Mouse (Mus musculus) heart, embryonic 13.5 days (tissue): Measurements from ENCODE around the gene Otub2. TPM values are rescaled to one million over a fixed set of nuclear protein-coding genes. Genes with fewer than 3 reads are reported as not detected.

Experiments used
- ATAC-seq: fragments of 200-750 bp; cut with Nextera tagmentation; 2 replicates; pipeline ENCODE4 v1.8.0; 2017; ENCODE audit warnings: moderate TSS enrichment; ENCODE audit not compliant: insufficient number of reproducible peaks, low FRiP score, low TSS enrichment; ENCODE audit errors: extremely low read depth
- H3K27ac ChIP-seq: fragments of 300-500 bp; sonication (generic); replicated peaks from 2 replicates; pipeline ENCODE4 v1.5.1; 2015; ENCODE audit warnings: moderate library complexity, mild to moderate bottlenecking, inconsistent platforms
- H3K27me3 ChIP-seq: fragments of 300-500 bp; sonication (generic); replicated peaks from 2 replicates; pipeline ENCODE4 v1.6.1; 2015; ENCODE audit warnings: mild to moderate bottlenecking, inconsistent platforms
- H3K36me3 ChIP-seq: fragments of 300-500 bp; sonication (generic); 2 replicates; pipeline ENCODE4 v1.6.1; 2015; ENCODE audit warnings: mild to moderate bottlenecking, inconsistent platforms
- H3K4me1 ChIP-seq: fragments of 300-500 bp; sonication (generic); 2 replicates; pipeline ENCODE4 v1.6.1; 2015; ENCODE audit warnings: inconsistent platforms
- H3K4me2 ChIP-seq: fragments of 300-500 bp; sonication (generic); 2 replicates; pipeline ENCODE4 v1.6.1; 2015; ENCODE audit warnings: inconsistent platforms, mild to moderate bottlenecking, moderate library complexity
- H3K4me3 ChIP-seq: fragments of 300-500 bp; sonication (generic); 2 replicates; pipeline ENCODE4 v1.5.1; 2015; ENCODE audit warnings: moderate library complexity, mild to moderate bottlenecking, inconsistent platforms
- H3K9ac ChIP-seq: fragments of 300-500 bp; sonication (generic); 2 replicates; pipeline ENCODE4 v1.6.1; 2015; ENCODE audit warnings: inconsistent platforms, mild to moderate bottlenecking, moderate library complexity
- H3K9me3 ChIP-seq: fragments of 300-500 bp; sonication (generic); 2 replicates; pipeline ENCODE4 v1.6.1; 2016; ENCODE audit warnings: inconsistent platforms
- WGBS: fragments of 180-500 bp; shearing (Covaris S2); methylation state at CpG from one replicate; pipeline ENCODE4 v1.1.7; 2015; ENCODE audit warnings: mixed read lengths; 5-methylcytosine and 5-hydroxymethylcytosine counted together
- polyA plus RNA-seq: library from polyadenylated mRNA; unstranded; fragments of >200 nt; fragmentation: Nextera tagmentation; extraction: Ambion mirVana; gene quantifications from 2 replicates; pipeline ENCODE4 v1.2.1, GENCODE M21; 2015

Otub2 gene
- polyA plus RNA-seq, 1 experiment from 2014 or later, result 13.8 TPM

DNA sequence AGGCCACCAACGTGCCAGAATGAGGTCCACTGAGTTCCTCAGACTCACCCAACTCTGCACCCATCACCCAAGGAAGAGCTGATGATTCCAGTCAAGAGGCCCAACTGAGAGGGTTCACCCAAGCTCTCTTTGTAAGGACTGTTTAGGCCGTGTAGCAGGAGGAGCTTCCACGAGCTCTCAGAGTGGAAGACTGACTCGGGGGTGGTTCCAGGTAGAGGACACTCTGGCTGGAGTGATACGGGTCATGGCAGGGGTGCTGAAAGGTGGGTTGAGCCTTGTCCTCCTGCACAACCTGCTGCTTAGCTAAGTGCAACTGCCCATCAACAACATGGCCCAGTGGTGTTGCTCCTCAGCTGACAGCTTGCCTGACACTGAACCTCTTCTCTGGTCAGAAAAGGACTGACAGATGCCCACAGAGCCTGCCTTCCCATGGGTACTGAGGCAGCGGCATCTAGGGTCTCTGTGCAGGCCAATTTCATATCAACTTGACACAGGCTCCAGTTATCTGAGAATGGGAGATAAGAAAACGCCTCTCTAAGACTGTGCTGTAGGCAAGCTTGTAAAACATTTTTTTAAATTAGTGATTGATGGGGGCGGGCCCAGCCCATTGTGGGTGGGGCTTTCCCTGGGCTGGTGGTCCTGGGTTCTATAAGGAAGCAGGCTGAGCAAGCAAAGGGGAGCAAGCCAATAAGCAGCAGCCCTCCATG, 14.8 kb upstream of the Otub2 start:
- WGBS, result 39% methylated on average over 8 of the region's 8 CpGs
- ATAC-seq, result no peak
- peaks cover 8% of the 10 kb centered on the region; the same call in 1 of the 2 replicates for H3K27me3 ChIP-seq
- H3K9me3 ChIP-seq, result no peaks in the 10 kb centered on the region
- peaks cover 19% of the 10 kb centered on the region for H3K4me1 ChIP-seq
- no peak overlapping the region for H3K27ac ChIP-seq
- H3K4me3 ChIP-seq, result no peak overlapping the region
- H3K4me2 ChIP-seq, result no peak overlapping the region
- H3K9ac ChIP-seq, result no peak overlapping the region
- H3K36me3 ChIP-seq, result no peaks in the 10 kb centered on the region

DNA sequence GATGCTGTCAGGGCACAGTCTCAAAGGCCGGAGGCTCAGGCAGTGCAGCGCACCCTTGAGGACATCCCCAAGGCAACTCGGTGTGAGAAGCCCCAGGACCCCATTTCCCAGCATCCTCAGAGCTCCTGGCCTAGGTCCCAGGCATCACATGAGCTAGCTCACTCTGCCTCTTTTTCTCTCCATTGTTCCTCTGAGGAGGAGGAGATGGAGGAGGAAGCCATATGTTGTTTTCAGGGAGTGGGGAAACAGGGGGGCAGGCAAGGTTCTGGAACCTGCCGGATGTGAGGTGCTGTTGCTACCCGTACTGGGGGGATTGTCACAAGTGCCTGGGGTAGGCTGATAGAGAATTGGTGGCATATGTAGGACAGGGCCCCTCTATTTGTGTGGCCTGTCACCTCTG, 12.4 kb upstream of the Otub2 start:
- H3K9ac ChIP-seq, result no peak overlapping the region
- no peaks in the 10 kb centered on the region for H3K27me3 ChIP-seq
- H3K27ac ChIP-seq, result no peak overlapping the region
- no peak for ATAC-seq
- H3K4me3 ChIP-seq, result no peak overlapping the region
- H3K9me3 ChIP-seq, result no peaks in the 10 kb centered on the region
- 66% methylated on average over 5 of the region's 5 CpGs for WGBS
- H3K36me3 ChIP-seq, result no peaks in the 10 kb centered on the region
- peaks cover 19% of the 10 kb centered on the region for H3K4me1 ChIP-seq
- H3K4me2 ChIP-seq, result no peak overlapping the region

DNA sequence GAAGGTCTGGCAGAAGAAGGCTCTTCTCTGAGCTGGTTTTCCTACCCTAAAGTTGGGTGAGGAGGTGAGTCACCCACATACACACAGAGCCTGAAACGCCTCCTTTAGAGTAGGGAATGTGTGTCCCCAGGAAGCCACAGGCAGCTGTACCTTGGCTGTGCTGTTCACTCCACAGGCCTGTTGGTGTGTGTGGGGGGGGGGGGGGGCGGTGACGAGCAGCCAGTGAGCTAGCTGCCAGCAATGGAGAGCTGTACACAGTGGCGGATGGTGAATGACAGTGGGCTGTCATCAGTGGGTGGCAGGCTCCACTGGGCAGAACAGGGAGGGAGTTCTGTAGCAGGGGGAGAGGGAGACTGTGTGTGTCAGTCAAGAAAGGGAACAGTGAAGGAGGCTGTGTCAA, 11.7 kb upstream of the Otub2 start:
- H3K36me3 ChIP-seq, result no peaks in the 10 kb centered on the region
- no peak overlapping the region for H3K27ac ChIP-seq
- no peak overlapping the region for H3K4me3 ChIP-seq
- WGBS, result 42% methylated on average over 4 of the region's 4 CpGs
- H3K4me2 ChIP-seq, result no peak overlapping the region
- no peaks in the 10 kb centered on the region for H3K27me3 ChIP-seq
- no peaks in the 10 kb centered on the region for H3K9me3 ChIP-seq
- peaks cover 19% of the 10 kb centered on the region for H3K4me1 ChIP-seq
- ATAC-seq, result no peak
- H3K9ac ChIP-seq, result no peak overlapping the region

DNA sequence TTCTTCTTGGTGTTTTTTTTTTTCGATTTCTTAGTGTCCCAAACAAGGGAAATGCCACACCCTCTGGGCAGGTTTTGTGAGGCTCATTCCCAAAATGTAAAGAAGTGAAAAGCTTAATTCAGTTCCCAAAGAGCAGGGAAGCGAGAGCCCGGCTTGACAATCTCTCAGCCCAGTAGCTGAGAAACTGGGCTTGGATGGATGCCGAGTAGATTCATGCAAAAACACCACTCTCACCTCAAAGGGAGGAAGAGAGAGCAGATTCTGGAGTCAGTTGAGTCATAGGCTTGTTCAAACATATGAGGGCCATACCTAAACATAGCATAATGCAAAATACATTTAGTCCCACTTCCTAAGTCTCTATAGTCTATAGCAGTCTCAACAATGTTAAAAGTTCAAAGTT, 8.3 kb upstream of the Otub2 start:
- no peak overlapping the region for H3K9ac ChIP-seq
- no peaks in the 10 kb centered on the region for H3K9me3 ChIP-seq
- WGBS, result 72% methylated on average over 4 of the region's 4 CpGs
- no peak for ATAC-seq
- no peaks in the 10 kb centered on the region for H3K36me3 ChIP-seq
- H3K27ac ChIP-seq, result no peak overlapping the region
- no peak overlapping the region for H3K4me3 ChIP-seq
- H3K4me2 ChIP-seq, result no peak overlapping the region
- H3K4me1 ChIP-seq, result peaks cover 13% of the 10 kb centered on the region
- H3K27me3 ChIP-seq, result no peaks in the 10 kb centered on the region

DNA sequence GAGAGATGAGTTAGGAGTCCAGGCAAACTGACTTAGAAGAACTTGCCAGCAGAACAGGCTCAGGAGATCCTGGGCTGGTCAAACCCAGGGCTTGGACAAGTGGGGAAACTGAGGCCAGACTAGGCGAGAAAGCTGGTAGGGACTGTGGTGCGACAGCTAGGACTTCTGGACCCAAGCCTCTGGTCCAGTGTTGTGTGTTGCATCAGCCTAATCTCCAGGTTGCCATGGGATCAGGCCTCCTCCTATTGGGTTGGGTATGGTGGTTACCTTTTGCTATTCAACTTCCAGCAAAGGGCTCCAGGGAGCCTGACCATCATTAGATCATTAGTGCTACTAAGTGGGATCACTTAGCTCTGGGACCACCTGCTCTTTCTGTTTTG, 856 bp downstream of the Otub2 start:
- Histone ChIP-seq H3K4me1 (peaks cover 53% of the 10 kb centered on the region), H3K9ac (peak overlapping the region; percentile 90), H3K4me3 (peak overlapping the region; percentile 73), H3K27me3 (no peaks in the 10 kb centered on the region), H3K9me3 (no peaks in the 10 kb centered on the region), H3K4me2 (peak overlapping the region; percentile 82), H3K27ac (peak overlapping the region; percentile 66), H3K36me3 (no peaks in the 10 kb centered on the region)
- 54% methylated on average over 2 of the region's 2 CpGs for WGBS
- ATAC-seq, result no peak

DNA sequence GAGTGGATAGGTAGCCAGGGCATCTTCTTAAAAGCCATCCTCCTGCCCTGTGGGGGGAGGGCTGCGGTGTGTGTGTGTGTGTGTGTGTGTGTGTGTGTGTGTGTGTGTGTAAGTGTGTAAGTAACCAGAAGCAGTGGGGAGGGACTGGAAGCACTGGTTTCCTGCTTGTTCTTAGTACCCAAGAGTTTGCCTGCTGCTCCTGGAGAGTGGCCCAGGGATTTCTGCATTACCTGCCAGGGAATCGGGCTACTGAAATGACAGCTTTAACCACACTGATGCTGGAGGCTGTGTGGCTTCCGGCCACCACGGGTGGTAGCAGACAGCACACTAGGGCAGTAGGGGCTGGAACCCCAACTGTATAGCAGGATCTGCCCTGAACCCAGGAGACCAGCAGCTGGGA, 1.5 kb downstream of the Otub2 start:
- ATAC-seq, result no peak
- Histone ChIP-seq H3K36me3 (no peaks in the 10 kb centered on the region), H3K9ac (peak overlapping the region; percentile 64), H3K27me3 (no peaks in the 10 kb centered on the region), H3K9me3 (no peaks in the 10 kb centered on the region), H3K4me1 (peaks cover 53% of the 10 kb centered on the region), H3K27ac (0 out of 2 replicates have a peak overlapping the region, but pooled peaks have one; percentile 73), H3K4me2 (peak overlapping the region; percentile 82), H3K4me3 (peak overlapping the region; percentile 73)
- WGBS, result 66% methylated on average over 4 of the region's 4 CpGs

DNA sequence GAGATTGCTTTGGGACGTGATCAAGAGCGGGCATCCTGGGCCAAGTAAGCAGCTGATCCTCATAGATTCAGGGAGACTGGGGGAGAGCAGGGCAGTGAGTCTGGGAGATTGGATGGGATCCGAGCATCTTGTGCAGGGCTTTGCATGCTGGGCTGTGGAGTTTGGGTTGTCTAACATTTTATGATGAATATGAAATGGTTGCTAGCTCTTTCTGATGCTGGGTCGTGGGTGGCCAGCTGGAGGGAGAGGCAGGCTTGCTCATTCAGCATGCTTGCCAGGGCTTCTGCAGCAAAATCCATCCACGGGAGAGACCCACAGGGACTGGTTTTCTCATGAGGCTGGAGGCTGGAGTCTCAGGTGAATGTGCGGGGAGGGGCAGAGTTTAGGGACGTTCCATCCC, 2.6 kb downstream of the Otub2 start:
- Histone ChIP-seq H3K36me3 (no peaks in the 10 kb centered on the region), H3K9ac (peak overlapping the region; percentile 64), H3K4me2 (peak overlapping the region; percentile 82), H3K9me3 (no peaks in the 10 kb centered on the region), H3K27me3 (no peaks in the 10 kb centered on the region), H3K4me1 (peaks cover 61% of the 10 kb centered on the region), H3K4me3 (peak overlapping the region; percentile 73), H3K27ac (peak overlapping the region; percentile 73)
- no peak for ATAC-seq
- WGBS, result 51% methylated on average over 7 of the region's 7 CpGs

DNA sequence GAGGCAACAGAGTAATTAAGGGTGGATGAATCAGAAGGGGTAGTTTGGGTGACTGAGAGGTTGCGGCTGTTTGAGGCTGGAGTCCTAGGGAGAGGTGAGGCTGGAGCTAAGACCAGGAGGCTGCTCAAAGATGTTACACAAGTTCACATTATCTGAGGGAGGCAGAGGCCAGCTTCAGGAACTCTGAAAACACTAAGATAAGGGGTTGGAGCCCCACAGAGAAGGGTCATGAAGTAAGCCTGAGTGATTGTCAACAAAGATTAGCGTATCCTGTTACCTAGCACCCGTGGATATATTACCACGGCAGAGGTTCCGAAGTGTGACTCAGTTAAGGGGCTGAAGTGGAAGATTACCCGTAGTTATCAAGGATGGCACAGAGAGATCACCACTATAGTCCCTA, 5.0 kb downstream of the Otub2 start:
- H3K27me3 ChIP-seq, result no peaks in the 10 kb centered on the region
- ATAC-seq, result no peak
- peak overlapping the region; percentile 31 for H3K4me2 ChIP-seq
- H3K27ac ChIP-seq, result peak overlapping the region; percentile 34
- 37% methylated on average over 6 of the region's 6 CpGs for WGBS
- peak overlapping the region; percentile 56 for H3K9ac ChIP-seq
- no peaks in the 10 kb centered on the region for H3K9me3 ChIP-seq
- no peaks in the 10 kb centered on the region for H3K36me3 ChIP-seq
- no peak overlapping the region for H3K4me3 ChIP-seq
- H3K4me1 ChIP-seq, result peaks cover 81% of the 10 kb centered on the region

DNA sequence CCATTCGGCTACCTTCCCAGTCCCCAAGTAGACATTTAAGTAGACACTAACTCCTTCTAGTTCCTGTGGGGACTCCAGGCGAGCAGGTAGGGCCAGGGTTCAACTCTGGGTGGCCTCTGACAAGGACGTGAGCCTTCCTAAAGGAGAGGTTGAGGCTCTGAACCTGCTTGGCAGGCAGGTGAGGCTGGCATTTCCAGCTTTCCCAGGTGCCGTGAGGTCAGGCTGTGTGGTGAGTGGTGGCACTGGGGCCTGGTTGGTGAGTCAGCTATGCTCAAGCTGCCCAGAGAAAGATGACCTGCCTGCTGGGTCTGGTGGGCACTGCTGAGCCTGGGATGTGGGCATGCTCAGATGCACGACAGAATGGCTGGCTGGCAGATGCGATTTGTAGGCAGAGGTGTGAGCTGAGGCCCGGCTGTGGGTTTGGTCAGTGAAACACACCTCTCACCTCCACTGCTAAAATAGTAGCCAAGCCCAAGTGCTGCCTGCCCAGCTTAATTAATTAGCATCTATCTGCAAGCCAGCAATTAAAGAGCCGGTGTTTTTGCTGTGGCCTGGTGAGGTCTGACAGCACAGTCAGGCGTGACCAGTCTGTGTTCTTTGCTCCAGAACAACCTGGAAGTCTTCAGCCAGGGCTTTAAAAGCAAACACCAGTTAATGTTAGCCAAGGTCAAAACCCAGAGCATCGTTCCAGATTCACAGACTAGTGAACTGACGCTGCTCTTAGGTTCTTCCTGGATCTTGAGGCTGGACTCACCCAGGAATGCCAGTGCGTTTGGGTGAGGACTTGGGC, 7.2 kb downstream of the Otub2 start:
- H3K9me3 ChIP-seq, result no peaks in the 10 kb centered on the region
- peaks cover 63% of the 10 kb centered on the region for H3K4me1 ChIP-seq
- H3K9ac ChIP-seq, result peak overlapping the region; percentile 29; the same call in 1 of the 2 replicates
- no peaks in the 10 kb centered on the region for H3K27me3 ChIP-seq
- no peak overlapping the region for H3K4me3 ChIP-seq
- WGBS, result 67% methylated on average over 12 of the region's 12 CpGs
- peaks cover 5% of the 10 kb centered on the region for H3K36me3 ChIP-seq
- no peak for ATAC-seq
- no peak overlapping the region for H3K27ac ChIP-seq
- H3K4me2 ChIP-seq, result no peak overlapping the region

DNA sequence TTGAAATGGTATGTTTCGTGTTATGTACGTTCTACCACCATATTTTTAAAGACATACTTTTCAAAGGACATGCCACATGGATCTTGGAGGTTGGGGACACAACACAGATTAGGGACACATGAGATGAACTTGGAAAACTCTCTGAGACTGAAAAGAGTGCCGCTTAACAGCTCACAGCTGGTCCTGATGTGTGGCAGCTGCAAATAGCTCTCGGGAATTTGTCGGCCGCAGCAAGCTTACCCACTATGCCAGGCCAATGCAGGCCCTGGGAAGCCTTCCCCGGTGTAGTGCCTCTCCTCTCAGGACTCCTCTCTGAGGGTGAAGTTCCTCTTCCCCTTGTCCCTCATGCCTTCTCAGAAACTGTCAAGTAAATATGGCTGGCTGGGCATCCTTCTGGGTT, 8.3 kb downstream of the Otub2 start:
- H3K4me2 ChIP-seq, result no peak overlapping the region
- no peak for ATAC-seq
- no peaks in the 10 kb centered on the region for H3K9me3 ChIP-seq
- H3K4me1 ChIP-seq, result peaks cover 52% of the 10 kb centered on the region
- peaks cover 14% of the 10 kb centered on the region for H3K36me3 ChIP-seq
- H3K4me3 ChIP-seq, result no peak overlapping the region
- H3K9ac ChIP-seq, result no peak overlapping the region; the same call in 1 of the 2 replicates
- H3K27ac ChIP-seq, result no peak overlapping the region
- no peaks in the 10 kb centered on the region for H3K27me3 ChIP-seq
- 58% methylated on average over 7 of the region's 7 CpGs for WGBS

DNA sequence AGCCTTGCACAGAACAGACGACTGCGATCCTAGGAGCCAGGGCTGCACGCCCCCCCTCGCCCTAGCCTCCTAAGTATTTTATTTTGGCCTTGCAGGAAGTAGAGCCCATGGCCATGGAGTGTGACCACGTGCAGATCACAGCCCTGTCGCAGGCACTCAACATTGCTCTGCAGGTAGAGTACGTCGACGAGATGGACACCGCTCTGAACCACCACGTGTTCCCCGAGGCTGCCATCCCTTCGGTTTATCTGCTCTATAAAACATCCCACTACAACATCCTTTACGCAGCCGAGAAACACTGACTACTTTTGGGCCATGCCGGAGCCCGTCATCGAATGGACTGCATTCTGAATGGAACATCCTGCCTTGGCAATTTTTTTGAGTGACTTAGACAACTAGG, 15.6 kb downstream of the Otub2 start:
- Histone ChIP-seq H3K9me3 (no peaks in the 10 kb centered on the region), H3K27ac (no peak overlapping the region), H3K4me2 (no peak overlapping the region), H3K9ac (no peak overlapping the region), H3K4me3 (no peak overlapping the region), H3K4me1 (no peaks in the 10 kb centered on the region), H3K36me3 (peaks cover 88% of the 10 kb centered on the region), H3K27me3 (no peaks in the 10 kb centered on the region)
- ATAC-seq, result no peak
- WGBS, result 82% methylated on average over 18 of the region's 18 CpGs
